ENCODE assay signal across 8 mouse cellular contexts in genomic region chr1:61639114-61640093, GRCm38 (mm10). TPM values are rescaled to one million over a fixed set of nuclear protein-coding genes. Genes with fewer than 3 reads are reported as not detected.
DNase-seq lines count a peak whose midpoint lies in the region; ATAC-seq and TF ChIP-seq lines count a peak whose summit lies in the region.

No protein-coding gene starts in this region.

- H3K4me2 ChIP-seq in intestine, embryonic 16.5 days (ENCODE audit: low read depth, low read length) = peak overlapping the region; percentile 84
- peak overlapping the region; percentile 67 for H3K4me2 ChIP-seq in liver, embryonic 16.5 days (ENCODE audit: low read depth, low read length)
- H3K4me2 ChIP-seq in neural tube, embryonic 15.5 days = peak overlapping the region; percentile 95

- no peak for TF ChIP-seq POLR2A in bone marrow, adult 2 months (IDR thresholded peaks at IDR 0.05; ENCODE audit: borderline replicate concordance, control insufficient read depth, low read depth, low read length)

- peaks cover 58% of the 10 kb centered on the region for H3K4me1 ChIP-seq in megakaryocyte, embryonic 14.5 days
- H3K4me1 ChIP-seq in bone marrow, adult 2 months (ENCODE audit: control insufficient read depth, insufficient read depth, low read length) = no peaks in the 10 kb centered on the region
- peaks cover 6% of the 10 kb centered on the region for H3K4me1 ChIP-seq in intestine, embryonic 16.5 days (ENCODE audit: control insufficient read depth, insufficient read depth, low read length)
- H3K4me1 ChIP-seq in liver, embryonic 16.5 days (ENCODE audit: control insufficient read depth, low read depth, low read length) = no peaks in the 10 kb centered on the region
- peaks cover 15% of the 10 kb centered on the region for H3K4me1 ChIP-seq in neural tube, embryonic 15.5 days

- H3K9ac ChIP-seq in intestine, embryonic 16.5 days (ENCODE audit: low read depth, low read length) = peak overlapping the region; percentile 98
- peak overlapping the region; percentile 68 for H3K9ac ChIP-seq in liver, embryonic 16.5 days (ENCODE audit: low read depth, low read length)
- peak overlapping the region; percentile 68 for H3K9ac ChIP-seq in neural tube, embryonic 15.5 days (replicated peaks)

- H3K27ac ChIP-seq in bone marrow, adult 2 months (ENCODE audit: control insufficient read depth, insufficient read depth, low read depth, low read length, poor library complexity) = peak overlapping the region; percentile 39; the same call in 1 of the 2 replicates
- H3K27ac ChIP-seq in intestine, embryonic 16.5 days (ENCODE audit: low read length) = peak overlapping the region; percentile 92
- no peak overlapping the region for H3K27ac ChIP-seq in liver, embryonic 16.5 days (ENCODE audit: low read length)
- H3K27ac ChIP-seq in neural tube, embryonic 15.5 days (replicated peaks) = peak overlapping the region; percentile 37; the same call in 1 of the 2 replicates

- no peak for ATAC-seq in megakaryocyte, adult 5-6 weeks (ENCODE audit: poor library complexity, severe bottlenecking)
- ATAC-seq in intestine, embryonic 16.5 days = peak; percentile 72
- ATAC-seq in liver, embryonic 16.5 days (ENCODE audit: low read depth) = peak; percentile 30; the same call in 1 of the 2 replicates
- ATAC-seq in neural tube, embryonic 15.5 days (ENCODE audit: low FRiP score) = peak; percentile 81

- peak overlapping the region; percentile 98 for H3K4me3 ChIP-seq in megakaryocyte, embryonic 14.5 days (replicated peaks)
- peak overlapping the region; percentile 66 for H3K4me3 ChIP-seq in bone marrow, adult 2 months (replicated peaks; ENCODE audit: control insufficient read depth, low read depth, low read length)
- H3K4me3 ChIP-seq in intestine, embryonic 16.5 days (ENCODE audit: low read length) = peak overlapping the region; percentile 98
- H3K4me3 ChIP-seq in liver, embryonic 16.5 days (ENCODE audit: low read depth, low read length) = peak overlapping the region; percentile 68
- H3K4me3 ChIP-seq in neural tube, embryonic 15.5 days (replicated peaks) = peak overlapping the region; percentile 81

- no peaks in the 10 kb centered on the region for H3K9me3 ChIP-seq in megakaryocyte, embryonic 14.5 days
- H3K9me3 ChIP-seq in intestine, embryonic 16.5 days (ENCODE audit: control insufficient read depth, low read length) = no peaks in the 10 kb centered on the region
- H3K9me3 ChIP-seq in liver, embryonic 16.5 days (replicated peaks; ENCODE audit: control insufficient read depth, low read length) = no peaks in the 10 kb centered on the region
- no peaks in the 10 kb centered on the region for H3K9me3 ChIP-seq in neural tube, embryonic 15.5 days (replicated peaks)

- 5% methylated on average over 37 of the region's 40 CpGs for WGBS in bone marrow, adult 2 months
- WGBS in intestine, embryonic 16.5 days = 3% methylated on average over 40 of the region's 40 CpGs
- WGBS in liver, embryonic 16.5 days (ENCODE audit: insufficient replicate concordance) = 5% methylated on average over 36 of the region's 40 CpGs
- WGBS in neural tube, embryonic 15.5 days = 5% methylated on average over 33 of the region's 40 CpGs

- no peak for TF ChIP-seq CTCF in bone marrow, adult 2 months (IDR thresholded peaks at IDR 0.05; ENCODE audit: control insufficient read depth, insufficient read depth, low read length)

- H3K27me3 ChIP-seq in megakaryocyte, embryonic 14.5 days (replicated peaks) = no peaks in the 10 kb centered on the region
- H3K27me3 ChIP-seq in intestine, embryonic 16.5 days (replicated peaks; ENCODE audit: control insufficient read depth, insufficient read depth, low read length) = no peaks in the 10 kb centered on the region
- H3K27me3 ChIP-seq in liver, embryonic 16.5 days (ENCODE audit: control insufficient read depth, insufficient read depth, low read depth, low read length) = peaks cover 6% of the 10 kb centered on the region
- no peaks in the 10 kb centered on the region; the same call in 1 of the 2 replicates for H3K27me3 ChIP-seq in neural tube, embryonic 15.5 days (replicated peaks)

- peak; percentile 92 for DNase-seq in heart, adult 11 months
- no peak for DNase-seq in urinary bladder, adult 2 months (ENCODE audit: low spot score)

- no peaks in the 10 kb centered on the region for H3K36me3 ChIP-seq in megakaryocyte, embryonic 14.5 days (replicated peaks; ENCODE audit: low read length)
- no peaks in the 10 kb centered on the region for H3K36me3 ChIP-seq in intestine, embryonic 16.5 days (ENCODE audit: control insufficient read depth, insufficient read depth, low read length)
- H3K36me3 ChIP-seq in liver, embryonic 16.5 days (ENCODE audit: control insufficient read depth, insufficient read depth) = no peaks in the 10 kb centered on the region
- no peaks in the 10 kb centered on the region for H3K36me3 ChIP-seq in neural tube, embryonic 15.5 days

RNA-seq across cellular contexts. Expression of gene Pard3b, which starts 0.8 kb away (rescaled TPM):
- 5.2 and 5.6 TPM in 2 replicates for polyA plus RNA-seq in megakaryocyte, embryonic 14.5 days (2012; ENCODE audit: insufficient read depth, low replicate concordance)
- total RNA-seq in megakaryocyte, adult 5-6 weeks (2015) = 0.36 and 0.45 TPM in 2 replicates
- 0.37 and 0.48 TPM in 2 replicates for total RNA-seq in megakaryocyte, adult 5-6 weeks (2017)
- 3.0 and 9.7 TPM in 2 replicates for polyA plus RNA-seq in bone marrow, adult 2 months (2011; ENCODE audit: insufficient read depth, insufficient read length, low replicate concordance, missing spikeins)
- polyA plus RNA-seq in intestine, embryonic 16.5 days (2015; fragmentation: Nextera tagmentation; extraction: Ambion mirVana) = 20.2 and 22.3 TPM in 2 replicates
- polyA plus RNA-seq in liver, embryonic 16.5 days (2015; fragmentation: Nextera tagmentation; extraction: Ambion mirVana) = 1.4 and 2.3 TPM in 2 replicates
- 8.6 and 10.2 TPM in 2 replicates for polyA plus RNA-seq in neural tube, embryonic 15.5 days (2015; fragmentation: Nextera tagmentation; extraction: Ambion mirVana)
- polyA plus RNA-seq in urinary bladder, adult 2 months (2012; rRNA removed) = 10.2 and 14.9 TPM in 2 replicates
